Mouse (Mus musculus) lung, postnatal 0 days (tissue): ENCODE measurements at regions not wholly inside any gene's neighbourhood (a gene's known extent, or its start where the extent isn't known, plus 50 kb on each side); places are given as distances from the start of the nearest gene placed in this dataset.

Source experiments
- ATAC-seq: fragments of 200-750 bp; cut with Nextera tagmentation; 2 replicates; pipeline ENCODE4 v1.8.0; 2017; ENCODE audit warnings: moderate library complexity
- DNase-seq: peaks from one replicate; pipeline ENCODE4 v3.0.0-alpha.2; 2016; ENCODE audit warnings: low spot score
- H3K27ac ChIP-seq: fragments of 300-500 bp; sonication (generic); 2 replicates; pipeline ENCODE4 v1.5.1; 2014; ENCODE audit warnings: antibody characterized with exemption, mild to moderate bottlenecking, low read length, mixed read lengths
- H3K27me3 ChIP-seq: fragments of 300-500 bp; sonication (generic); replicated peaks from 2 replicates; pipeline ENCODE4 v1.6.1; 2014; ENCODE audit warnings: low read length, mixed read lengths; ENCODE audit not compliant: insufficient read depth
- H3K36me3 ChIP-seq: fragments of 300-500 bp; sonication (generic); 2 replicates; pipeline ENCODE4 v1.6.1; 2014; ENCODE audit warnings: low read length, mixed read lengths; ENCODE audit not compliant: insufficient read depth
- H3K4me1 ChIP-seq: fragments of 300-500 bp; sonication (generic); 2 replicates; pipeline ENCODE4 v1.6.1; 2014; ENCODE audit warnings: antibody characterized with exemption, low read depth, low read length, mixed read lengths; ENCODE audit not compliant: insufficient read depth
- H3K4me2 ChIP-seq: fragments of 300-500 bp; sonication (generic); replicated peaks from 2 replicates; pipeline ENCODE4 v1.6.1; 2014; ENCODE audit warnings: low read depth, mild to moderate bottlenecking, low read length, moderate library complexity, mixed read lengths
- H3K4me3 ChIP-seq: fragments of 300-500 bp; sonication (generic); 2 replicates; pipeline ENCODE4 v1.5.1; 2014; ENCODE audit warnings: low read depth, low read length
- H3K9ac ChIP-seq: fragments of 300-500 bp; sonication (generic); replicated peaks from 2 replicates; pipeline ENCODE4 v1.6.1; 2014; ENCODE audit warnings: low read depth, mild to moderate bottlenecking
- H3K9me3 ChIP-seq: fragments of 300-500 bp; sonication (generic); 2 replicates; pipeline ENCODE4 v1.6.1; 2016; ENCODE audit warnings: low read length, mixed read lengths
- CTCF ChIP-seq: IDR thresholded peaks from 2 replicates; pipeline ENCODE4 v1.5.1; 2016; ENCODE audit warnings: antibody characterized with exemption, mild to moderate bottlenecking
- EP300 ChIP-seq: IDR thresholded peaks from 2 replicates; pipeline ENCODE4 v1.6.1; 2016; ENCODE audit warnings: antibody characterized with exemption, mild to moderate bottlenecking, control low read depth
- WGBS: fragments of 180-500 bp; shearing (Covaris S2); extraction: QIAGEN DNeasy Blood & Tissue Kit; methylation state at CpG from one replicate; pipeline ENCODE4 v1.1.7; 2014; 5-methylcytosine and 5-hydroxymethylcytosine counted together

GRCm38 (mm10) chr1:167979187-167979586 is 290.1 kb downstream of the Lmx1a start:
- Histone ChIP-seq H3K9ac (no peak overlapping the region), H3K36me3 (no peaks in the 10 kb centered on the region), H3K4me2 (no peak overlapping the region), H3K4me1 (no peaks in the 10 kb centered on the region), H3K27ac (no peak overlapping the region), H3K4me3 (no peak overlapping the region), H3K27me3 (no peaks in the 10 kb centered on the region), H3K9me3 (no peaks in the 10 kb centered on the region)
- ATAC-seq (peak; percentile 92), DNase-seq (peak; percentile 84)
- 44% methylated on average over 3 of the region's 3 CpGs for WGBS
- TF ChIP-seq EP300 (peak; percentile 68), CTCF (no peak)

DNA sequence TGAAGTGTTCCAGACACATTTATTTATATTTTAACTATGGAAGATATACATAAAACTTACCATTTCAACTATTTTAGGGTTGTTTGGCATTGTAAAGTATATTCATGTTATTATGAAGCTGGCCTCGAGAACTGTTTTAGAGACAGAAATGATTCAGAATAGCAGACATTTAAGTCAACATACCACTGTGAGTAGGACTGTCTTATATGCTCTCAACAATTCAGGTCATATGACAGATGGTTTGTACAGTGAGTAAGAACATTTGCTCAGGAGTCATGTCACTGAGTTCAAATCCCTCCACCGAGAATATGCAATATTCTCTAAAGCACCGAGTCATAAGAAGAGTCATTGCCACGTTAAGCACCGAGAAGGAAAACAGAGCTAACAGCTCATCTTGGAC is 290.6 kb downstream of the Lmx1a start:
- no peak overlapping the region for H3K4me3 ChIP-seq
- DNase-seq (peak; percentile 36), ATAC-seq (peak; percentile 33; the same call in 1 of the 2 replicates)
- no peak overlapping the region for H3K9ac ChIP-seq
- TF ChIP-seq EP300 (no peak), CTCF (no peak)
- H3K27ac ChIP-seq = peak overlapping the region; percentile 32; the same call in 1 of the 2 replicates
- WGBS = 60% methylated on average over 5 of the region's 5 CpGs
- H3K4me1 ChIP-seq = no peaks in the 10 kb centered on the region
- H3K27me3 ChIP-seq = no peaks in the 10 kb centered on the region
- H3K4me2 ChIP-seq = no peak overlapping the region
- no peaks in the 10 kb centered on the region for H3K36me3 ChIP-seq
- no peaks in the 10 kb centered on the region for H3K9me3 ChIP-seq

- Histone ChIP-seq H3K9me3 (no peaks in the 10 kb centered on the region), H3K4me2 (no peak overlapping the region), H3K36me3 (no peaks in the 10 kb centered on the region), H3K9ac (no peak overlapping the region), H3K27ac (no peak overlapping the region), H3K27me3 (no peaks in the 10 kb centered on the region), H3K4me3 (no peak overlapping the region), H3K4me1 (no peaks in the 10 kb centered on the region)
- DNase-seq = no peak
- ATAC-seq = no peak
- TF ChIP-seq CTCF (no peak), EP300 (no peak)
- WGBS = 94% methylated on average over 2 of the region's 2 CpGs
Measured at GRCm38 (mm10) chr1:167981292-167981691, 292.3 kb downstream of the Lmx1a start.

- no peak overlapping the region for H3K27ac ChIP-seq
- no peak overlapping the region for H3K9ac ChIP-seq
- 79% methylated on average over 3 of the region's 3 CpGs for WGBS
- H3K36me3 ChIP-seq = no peaks in the 10 kb centered on the region
- no peak overlapping the region for H3K4me3 ChIP-seq
- no peak for ATAC-seq
- no peaks in the 10 kb centered on the region for H3K27me3 ChIP-seq
- H3K4me1 ChIP-seq = no peaks in the 10 kb centered on the region
- TF ChIP-seq CTCF = no peak
- no peak for TF ChIP-seq EP300
- no peaks in the 10 kb centered on the region for H3K9me3 ChIP-seq
- no peak for DNase-seq
- no peak overlapping the region for H3K4me2 ChIP-seq
Measured at GRCm38 (mm10) chr1:168007456-168007855, 318.4 kb downstream of the Lmx1a start.

DNA sequence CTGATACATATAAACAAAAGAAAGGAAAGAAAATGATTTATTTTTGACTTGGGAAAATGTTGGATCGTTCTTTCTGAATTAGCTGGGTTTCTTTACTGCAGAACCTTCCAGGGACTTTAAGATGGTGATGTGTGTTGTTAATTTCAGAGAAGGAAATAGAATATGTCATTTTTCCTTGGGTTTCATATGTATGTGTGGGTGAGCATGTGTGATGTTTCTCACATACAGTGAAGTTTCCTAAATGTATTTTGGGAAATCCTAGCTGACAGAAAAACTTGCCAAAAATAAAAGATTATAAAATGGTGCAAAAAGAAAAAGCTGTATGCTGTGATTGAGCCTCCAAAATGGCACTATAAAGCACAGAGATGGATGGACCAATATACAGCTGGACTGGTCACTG is 319.2 kb downstream of the Lmx1a start:
- no peak for DNase-seq
- Histone ChIP-seq H3K4me3 (no peak overlapping the region), H3K27me3 (no peaks in the 10 kb centered on the region), H3K27ac (no peak overlapping the region), H3K9me3 (no peaks in the 10 kb centered on the region), H3K4me2 (no peak overlapping the region), H3K36me3 (no peaks in the 10 kb centered on the region), H3K4me1 (no peaks in the 10 kb centered on the region), H3K9ac (no peak overlapping the region)
- ATAC-seq = no peak
- TF ChIP-seq CTCF (no peak), EP300 (no peak)
- 70% methylated on average over 1 of the region's 1 CpGs for WGBS

DNA sequence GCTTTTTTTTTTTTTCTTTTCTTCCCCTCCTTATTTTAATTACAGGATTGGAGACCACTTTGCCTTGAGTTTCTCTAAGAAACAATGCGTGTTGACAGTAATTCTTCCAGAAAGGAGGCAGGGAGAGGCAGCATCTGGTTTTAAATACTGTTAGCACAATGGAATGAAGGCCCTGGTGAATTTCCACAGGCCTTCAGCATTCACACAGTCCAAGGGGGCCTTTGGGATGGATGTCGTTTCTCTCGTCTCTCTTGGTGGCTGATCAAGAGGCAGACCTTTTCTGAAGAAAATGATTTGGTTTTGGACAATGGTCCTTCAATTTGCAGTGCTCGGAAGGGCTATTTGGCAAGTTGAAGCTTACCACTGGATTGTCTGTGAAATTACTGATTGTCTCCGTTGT is 321.4 kb downstream of the Lmx1a start:
- no peak for TF ChIP-seq CTCF
- no peak for TF ChIP-seq EP300
- Histone ChIP-seq H3K9me3 (no peaks in the 10 kb centered on the region), H3K4me2 (no peak overlapping the region), H3K27ac (no peak overlapping the region), H3K36me3 (no peaks in the 10 kb centered on the region), H3K9ac (no peak overlapping the region), H3K4me1 (no peaks in the 10 kb centered on the region), H3K27me3 (no peaks in the 10 kb centered on the region), H3K4me3 (no peak overlapping the region)
- 79% methylated on average over 5 of the region's 5 CpGs for WGBS
- no peak for ATAC-seq
- DNase-seq = no peak

GRCm38 (mm10) chr1:168012069-168012468 is 323.0 kb downstream of the Lmx1a start:
- no peak for TF ChIP-seq CTCF
- peak; percentile 88 for TF ChIP-seq EP300
- H3K4me1 ChIP-seq = no peaks in the 10 kb centered on the region
- DNase-seq (peak; percentile 88), ATAC-seq (peak; percentile 87)
- H3K27ac ChIP-seq = 0 out of 2 replicates have a peak overlapping the region, but pooled peaks have one; percentile 20
- H3K4me3 ChIP-seq = no peak overlapping the region
- no peak overlapping the region for H3K4me2 ChIP-seq
- H3K9ac ChIP-seq = no peak overlapping the region
- 42% methylated on average over 4 of the region's 4 CpGs for WGBS
- H3K36me3 ChIP-seq = no peaks in the 10 kb centered on the region
- no peaks in the 10 kb centered on the region for H3K27me3 ChIP-seq
- H3K9me3 ChIP-seq = no peaks in the 10 kb centered on the region
